Mouse (Mus musculus) G1E (cell line): ENCODE measurements around the gene Gng2.

Experiments used
- CTCF ChIP-seq: IDR thresholded peaks from 2 replicates; pipeline ENCODE4 v1.5.1; 2012; ENCODE audit warnings: low read depth, low read length, inconsistent platforms, mixed read lengths
- GATA1 ChIP-seq: IDR thresholded peaks from 2 replicates; pipeline ENCODE4 v1.6.1; 2012; ENCODE audit warnings: borderline replicate concordance, low read length, inconsistent platforms, mixed read lengths
- POLR2AphosphoS5 ChIP-seq: IDR thresholded peaks from 2 replicates; pipeline ENCODE4 v1.6.1; 2012; ENCODE audit warnings: low read depth, low read length, inconsistent platforms; ENCODE audit not compliant: insufficient replicate concordance
- TAL1 ChIP-seq: conservative IDR thresholded peaks from 2 replicates; pipeline ENCODE4 v1.6.1; 2012; ENCODE audit warnings: low read depth, low read length, inconsistent platforms, mixed read lengths

DNA sequence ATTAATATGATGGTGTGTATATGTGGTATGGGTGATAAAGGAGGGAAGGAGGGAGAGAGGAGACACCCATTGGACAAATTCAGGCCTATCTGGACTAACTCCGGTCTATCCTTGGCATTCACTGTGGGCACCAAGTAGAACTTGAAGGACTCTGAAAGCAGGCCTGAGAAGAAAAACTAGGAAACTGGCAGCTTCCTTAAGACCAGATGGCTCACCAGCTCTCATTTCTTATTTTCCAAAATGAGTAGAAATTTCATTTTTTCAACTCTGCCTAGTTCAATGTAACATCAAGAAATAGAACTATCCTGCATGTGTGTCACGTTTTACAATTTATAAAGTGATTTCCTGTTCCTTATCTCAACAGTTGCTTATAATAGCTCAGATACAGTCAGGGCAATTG, 28.0 kb downstream of the Gng2 start:
- TF ChIP-seq CTCF (no peak), POLR2AphosphoS5 (no peak), TAL1 (no peak), GATA1 (no peak)
